In the genomic region with DNA sequence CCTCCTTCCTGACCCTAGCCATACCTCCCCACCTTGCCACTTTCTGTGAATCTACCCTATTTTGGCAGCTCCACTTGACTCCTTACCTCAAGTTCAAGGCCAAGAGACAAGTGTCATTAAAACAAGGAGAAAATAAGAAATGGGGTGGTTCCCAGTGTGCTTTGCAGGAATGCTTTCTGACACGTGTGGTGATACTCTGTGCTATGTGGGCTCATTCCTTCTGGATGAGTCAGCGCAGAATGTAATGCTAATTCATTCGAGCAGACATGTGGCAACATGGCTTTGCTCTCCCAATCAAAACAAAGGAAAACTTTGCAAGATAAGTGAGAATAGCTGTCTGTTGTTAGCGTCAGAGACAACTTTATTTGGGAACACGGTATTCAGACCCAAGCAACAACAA, we compare ENCODE assay signal across 13 mouse cellular contexts. TPM values are rescaled to one million over a fixed set of nuclear protein-coding genes. Genes with fewer than 3 reads are reported as not detected.
DNase-seq lines count a peak whose midpoint lies in the region; TF ChIP-seq lines count a peak whose summit lies in the region.
"Had no signal": no experiment of that assay in that cellular context is flagged by ENCODE, and none has a peak within 500 bp of the region (broad histone marks: within the 10 kb centered on the region; RNA-seq: fewer than 3 reads in every experiment).

No protein-coding gene starts in this region.

- no peak for TF ChIP-seq CTCF in kidney, adult 2 months (conservative IDR thresholded peaks at IDR 0.05; ENCODE audit: insufficient read depth, insufficient read length, low read depth, low read length)

- DNase-seq in kidney, adult 2 months: peak; percentile 25
- DNase-seq in kidney, postnatal 10 days: no peak
- peak; percentile 46 for DNase-seq in urinary bladder, postnatal 14 days (ENCODE audit: low spot score)
- DNase-seq in urinary bladder, adult 18-20 months (ENCODE audit: low spot score in 2 of 2): no peak
- peak; percentile 23 for DNase-seq in brain, adult 2 months (ENCODE audit: low read depth, low spot score)
- DNase-seq in yolk sac, embryonic 10.5 days (ENCODE audit: low spot score): no peak
- no peak for DNase-seq in cerebellum, postnatal 25 days
- DNase-seq: cerebellum, adult 9-11 months; gastrocnemius, postnatal 14 days; heart, postnatal 14 days had no signal

- 0 out of 2 replicates have a peak, but pooled peaks cover 4% of the 10 kb centered on the region for H3K4me1 ChIP-seq in kidney, adult 2 months (ENCODE audit: control insufficient read depth, insufficient read depth, low read length)
- H3K4me1 ChIP-seq: forebrain, embryonic 13.5 days; midbrain, embryonic 10.5 days had no signal

- 58% methylated on average over 5 of the region's 5 CpGs for WGBS in kidney, adult 2 months

- H3K27me3 ChIP-seq in kidney, adult 2 months (replicated peaks; ENCODE audit: control insufficient read depth, insufficient read depth, low read length): no peaks in the 10 kb centered on the region
- H3K27me3 ChIP-seq: forebrain, embryonic 13.5 days had no signal

- no peak overlapping the region for H3K4me3 ChIP-seq in kidney, adult 2 months (ENCODE audit: insufficient read depth, low read depth, low read length)
- H3K4me3 ChIP-seq: forebrain, embryonic 13.5 days; midbrain, embryonic 10.5 days had no signal

- H3K36me3 ChIP-seq in kidney, adult 2 months (ENCODE audit: control insufficient read depth, insufficient read depth, low read length): no peaks in the 10 kb centered on the region
- H3K36me3 ChIP-seq: midbrain, embryonic 10.5 days had no signal

- no peak for TF ChIP-seq POLR2A in kidney, adult 2 months (IDR thresholded peaks at IDR 0.05; ENCODE audit: low read depth, low read length)

- 0 out of 2 replicates have a peak overlapping the region, but pooled peaks have one; percentile 23 for H3K27ac ChIP-seq in kidney, adult 2 months (ENCODE audit: insufficient read depth, low read depth, low read length)
- H3K27ac ChIP-seq: forebrain, embryonic 13.5 days; liver, embryonic 14.5 days; midbrain, embryonic 10.5 days had no signal

RNA-seq across cellular contexts. Expression of gene Stard13, which starts 30.7 kb away (rescaled TPM):
- polyA plus RNA-seq in kidney, adult 2 months (2012; rRNA removed): 7.3 and 9.9 TPM in 2 replicates

Comparison
In these comparisons a context has a peak if more than half of its experiments do, and no peak if none do; other contexts are left out.
1. DNase-seq: peak in kidney, adult 2 months (single experiment), urinary bladder, postnatal 14 days (single experiment) and brain, adult 2 months (single experiment); none in kidney, postnatal 10 days (single experiment), urinary bladder, adult 18-20 months (0 of 2), yolk sac, embryonic 10.5 days (single experiment) and cerebellum, postnatal 25 days (0 of 2).